Comparison of ENCODE assay signal across 9 mouse cellular contexts in the genomic region with DNA sequence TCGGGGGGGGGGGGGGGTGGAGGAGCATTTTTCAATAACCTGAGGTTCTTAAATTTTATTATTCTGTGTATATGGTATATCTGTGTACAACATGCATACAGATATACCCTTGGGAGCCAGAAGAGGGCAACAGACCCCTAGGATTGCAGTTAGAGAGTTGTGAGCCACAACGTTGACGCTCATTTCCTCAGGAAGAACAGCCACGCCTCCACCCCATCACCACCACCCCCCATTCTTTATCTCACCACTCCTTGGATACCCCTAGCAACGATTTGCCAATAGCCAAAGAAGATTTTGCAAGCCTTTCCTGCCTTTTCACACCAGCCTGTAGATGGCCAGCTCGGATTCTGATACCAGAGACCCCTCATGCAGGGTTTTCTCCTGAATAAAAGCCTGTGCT. TPM values are rescaled to one million over a fixed set of nuclear protein-coding genes. Genes with fewer than 3 reads are reported as not detected.
DNase-seq lines count a peak whose midpoint lies in the region; ATAC-seq and TF ChIP-seq lines count a peak whose summit lies in the region.
"Had no signal": no experiment of that assay in that cellular context is flagged by ENCODE, and none has a peak within 500 bp of the region (broad histone marks: within the 10 kb centered on the region; RNA-seq: fewer than 3 reads in every experiment).

No protein-coding gene starts in this region.

- no peaks in the 10 kb centered on the region for H3K36me3 ChIP-seq in limb, embryonic 11.5 days (ENCODE audit: control insufficient read depth, insufficient read depth, low read length)
- H3K36me3 ChIP-seq in limb, embryonic 10.5 days = no peaks in the 10 kb centered on the region
- H3K36me3 ChIP-seq in forebrain, postnatal 0 days (ENCODE audit: insufficient read depth) = no peaks in the 10 kb centered on the region
- no peaks in the 10 kb centered on the region for H3K36me3 ChIP-seq in midbrain, embryonic 16.5 days (ENCODE audit: control insufficient read depth, insufficient read depth, low read length)

- 8% methylated on average over 6 of the region's 6 CpGs for WGBS in limb, embryonic 11.5 days
- WGBS in limb, embryonic 10.5 days = 11% methylated on average over 6 of the region's 6 CpGs
- WGBS in forebrain, postnatal 0 days = 2% methylated on average over 6 of the region's 6 CpGs
- 3% methylated on average over 6 of the region's 6 CpGs for WGBS in midbrain, embryonic 16.5 days

- no peak for ATAC-seq in limb, embryonic 11.5 days (ENCODE audit: insufficient number of reproducible peaks, low FRiP score, low TSS enrichment, low read depth)
- ATAC-seq in forebrain, postnatal 0 days = peak; percentile 93
- peak; percentile 42; the same call in 1 of the 2 replicates for ATAC-seq in midbrain, embryonic 16.5 days
- no peak for ATAC-seq in inflammation-experienced regulatory T-cells, adult 6 months

- peak; percentile 26 for DNase-seq in limb, embryonic 11.5 days (ENCODE audit: low spot score)
- no peak for DNase-seq in limb, embryonic 10.5 days (ENCODE audit: low spot score)
- peak; percentile 96 for DNase-seq in R1 (ENCODE audit: low read depth, low spot score)
- peak; percentile 64 for DNase-seq in forebrain, postnatal 0 days
- no peak for DNase-seq in testis, postnatal 14 days (ENCODE audit: low spot score)
- no peak for DNase-seq in cerebellum, postnatal 14 days

- H3K4me3 ChIP-seq in limb, embryonic 11.5 days (ENCODE audit: low read depth, low read length) = no peak overlapping the region
- no peak overlapping the region for H3K4me3 ChIP-seq in limb, embryonic 10.5 days
- H3K4me3 ChIP-seq in forebrain, postnatal 0 days (ENCODE audit: low read depth, low read length) = no peak overlapping the region
- no peak overlapping the region for H3K4me3 ChIP-seq in midbrain, embryonic 16.5 days (ENCODE audit: low read depth, low read length)

- H3K9ac ChIP-seq in limb, embryonic 11.5 days (ENCODE audit: low read length) = no peak overlapping the region
- no peak overlapping the region for H3K9ac ChIP-seq in forebrain, postnatal 0 days
- H3K9ac ChIP-seq in midbrain, embryonic 16.5 days (ENCODE audit: low read depth, low read length) = no peak overlapping the region

- H3K4me2 ChIP-seq in limb, embryonic 11.5 days (ENCODE audit: low read depth, severe bottlenecking) = no peak overlapping the region
- H3K4me2 ChIP-seq in forebrain, postnatal 0 days (ENCODE audit: low read depth) = no peak overlapping the region
- H3K4me2 ChIP-seq in midbrain, embryonic 16.5 days (ENCODE audit: low read length) = no peak overlapping the region

- peak; percentile 47; the same call in 1 of the 2 replicates for TF ChIP-seq CTCF in forebrain, postnatal 0 days (IDR thresholded peaks at IDR 0.05; ENCODE audit: low read depth)

- no peaks in the 10 kb centered on the region for H3K27me3 ChIP-seq in limb, embryonic 11.5 days (ENCODE audit: control insufficient read depth, insufficient read depth, low read length)
- H3K27me3 ChIP-seq in limb, embryonic 10.5 days (ENCODE audit: low read depth, poor library complexity, severe bottlenecking) = no peaks in the 10 kb centered on the region
- no peaks in the 10 kb centered on the region for H3K27me3 ChIP-seq in forebrain, postnatal 0 days (ENCODE audit: insufficient read depth, low read length)
- H3K27me3 ChIP-seq in midbrain, embryonic 16.5 days (ENCODE audit: control insufficient read depth, insufficient read depth, low read depth, low read length) = no peaks in the 10 kb centered on the region; the same call in 1 of the 2 replicates

- no peaks in the 10 kb centered on the region for H3K4me1 ChIP-seq in limb, embryonic 11.5 days (ENCODE audit: control insufficient read depth, insufficient read depth, low read length)
- peaks cover 9% of the 10 kb centered on the region; the same call in 1 of the 2 replicates for H3K4me1 ChIP-seq in limb, embryonic 10.5 days
- H3K4me1 ChIP-seq in forebrain, postnatal 0 days (ENCODE audit: insufficient read depth) = 0 out of 2 replicates have a peak, but pooled peaks cover 6% of the 10 kb centered on the region
- H3K4me1 ChIP-seq in midbrain, embryonic 16.5 days (ENCODE audit: control insufficient read depth, insufficient read depth, low read length) = no peaks in the 10 kb centered on the region; the same call in 1 of the 2 replicates

- no peaks in the 10 kb centered on the region for H3K9me3 ChIP-seq in limb, embryonic 11.5 days (ENCODE audit: control insufficient read depth, low read length)
- H3K9me3 ChIP-seq in limb, embryonic 10.5 days (replicated peaks) = no peaks in the 10 kb centered on the region
- no peaks in the 10 kb centered on the region for H3K9me3 ChIP-seq in forebrain, postnatal 0 days (ENCODE audit: low read length)
- H3K9me3 ChIP-seq in midbrain, embryonic 16.5 days (replicated peaks; ENCODE audit: control insufficient read depth, low read length, poor library complexity, severe bottlenecking) = no peaks in the 10 kb centered on the region

- no peak overlapping the region for H3K27ac ChIP-seq in limb, embryonic 11.5 days (replicated peaks; ENCODE audit: low read depth, low read length)
- no peak overlapping the region for H3K27ac ChIP-seq in limb, embryonic 10.5 days
- no peak overlapping the region for H3K27ac ChIP-seq in forebrain, postnatal 0 days (ENCODE audit: low read depth, low read length)
- H3K27ac ChIP-seq in midbrain, embryonic 16.5 days (ENCODE audit: low read length) = no peak overlapping the region

RNA-seq across cellular contexts. Expression of gene Gm9844, which starts 16.3 kb away (rescaled TPM):
- polyA plus RNA-seq in limb, embryonic 11.5 days (2014; fragmentation: Nextera tagmentation; extraction: Ambion mirVana) = 20.0 and 22.1 TPM in 2 replicates
- 15.1 and 17.8 TPM in 2 replicates for polyA plus RNA-seq in limb, embryonic 10.5 days (2016; fragmentation: Nextera tagmentation; extraction: Ambion mirVana)
- total RNA-seq in forebrain, postnatal 0 days (2014; rRNA removed) = 26.5 and 99.9 TPM in 2 replicates
- 35.2 and 38.2 TPM in 2 replicates for polyA plus RNA-seq in forebrain, postnatal 0 days (2015; fragmentation: Nextera tagmentation; extraction: Ambion mirVana)
- 27.8 and 28.6 TPM in 2 replicates for polyA plus RNA-seq in midbrain, embryonic 16.5 days (2015; fragmentation: Nextera tagmentation; extraction: Ambion mirVana)
- polyA plus RNA-seq in inflammation-experienced regulatory T-cells, adult 6 months (2017; shearing (Covaris generic)) = 10 to 100 TPM; 14.1 to 61.2 (median 46.0) TPM

RNA-seq across cellular contexts. Expression of gene Lypd4, which starts 24.0 kb away (rescaled TPM):
- polyA plus RNA-seq in limb, embryonic 11.5 days (2014; fragmentation: Nextera tagmentation; extraction: Ambion mirVana) = not detected in 2 replicates
- polyA plus RNA-seq in limb, embryonic 10.5 days (2016; fragmentation: Nextera tagmentation; extraction: Ambion mirVana) = not detected in 2 replicates
- total RNA-seq in forebrain, postnatal 0 days (2014; rRNA removed) = not detected in 2 replicates
- not detected in 2 replicates for polyA plus RNA-seq in forebrain, postnatal 0 days (2015; fragmentation: Nextera tagmentation; extraction: Ambion mirVana)
- 0.26 TPM in 1 of 2 replicates, not detected in the other for polyA plus RNA-seq in midbrain, embryonic 16.5 days (2015; fragmentation: Nextera tagmentation; extraction: Ambion mirVana)
- not detected for polyA plus RNA-seq in inflammation-experienced regulatory T-cells, adult 6 months (2017; shearing (Covaris generic))
- polyA plus RNA-seq: urinary bladder, adult 2 months had no signal

RNA-seq across cellular contexts. Expression of gene Dmrtc2, which starts 24.1 kb away (rescaled TPM):
- polyA plus RNA-seq in limb, embryonic 11.5 days (2014; fragmentation: Nextera tagmentation; extraction: Ambion mirVana) = 0.11 TPM in 1 of 2 replicates, not detected in the other
- polyA plus RNA-seq in limb, embryonic 10.5 days (2016; fragmentation: Nextera tagmentation; extraction: Ambion mirVana) = not detected in 2 replicates
- 0.08 TPM in 1 of 2 replicates, not detected in the other for total RNA-seq in forebrain, postnatal 0 days (2014; rRNA removed)
- 0.23 and 0.28 TPM in 2 replicates for polyA plus RNA-seq in forebrain, postnatal 0 days (2015; fragmentation: Nextera tagmentation; extraction: Ambion mirVana)
- polyA plus RNA-seq in midbrain, embryonic 16.5 days (2015; fragmentation: Nextera tagmentation; extraction: Ambion mirVana) = 0.25 TPM in 1 of 2 replicates, not detected in the other
- polyA plus RNA-seq in inflammation-experienced regulatory T-cells, adult 6 months (2017; shearing (Covaris generic)) = not detected
- polyA plus RNA-seq: urinary bladder, adult 2 months had no signal

RNA-seq across cellular contexts. Expression of gene Rps19, which starts 38.5 kb away (rescaled TPM):
- 2,245 and 2,332 TPM in 2 replicates for polyA plus RNA-seq in limb, embryonic 11.5 days (2014; fragmentation: Nextera tagmentation; extraction: Ambion mirVana)
- 2,143 and 2,281 TPM in 2 replicates for polyA plus RNA-seq in limb, embryonic 10.5 days (2016; fragmentation: Nextera tagmentation; extraction: Ambion mirVana)
- total RNA-seq in forebrain, postnatal 0 days (2014; rRNA removed) = 581 and 723 TPM in 2 replicates
- polyA plus RNA-seq in forebrain, postnatal 0 days (2015; fragmentation: Nextera tagmentation; extraction: Ambion mirVana) = 1,350 and 1,888 TPM in 2 replicates
- 968 and 1,058 TPM in 2 replicates for polyA plus RNA-seq in midbrain, embryonic 16.5 days (2015; fragmentation: Nextera tagmentation; extraction: Ambion mirVana)
- over 10,000 TPM in 2 of 3 experiments, 1,000 to 10,000 TPM in 1; 7,402 to 12,964 (median 12,716) TPM for polyA plus RNA-seq in inflammation-experienced regulatory T-cells, adult 6 months (2017; shearing (Covaris generic))

RNA-seq across cellular contexts. Expression of gene Cd79a, which starts 51.5 kb away (rescaled TPM):
- polyA plus RNA-seq in limb, embryonic 11.5 days (2014; fragmentation: Nextera tagmentation; extraction: Ambion mirVana) = 0.30 and 0.56 TPM in 2 replicates
- polyA plus RNA-seq in limb, embryonic 10.5 days (2016; fragmentation: Nextera tagmentation; extraction: Ambion mirVana) = 0.31 and 0.36 TPM in 2 replicates
- total RNA-seq in forebrain, postnatal 0 days (2014; rRNA removed) = 0.15 and 0.33 TPM in 2 replicates
- polyA plus RNA-seq in forebrain, postnatal 0 days (2015; fragmentation: Nextera tagmentation; extraction: Ambion mirVana) = 0.47 and 0.54 TPM in 2 replicates
- polyA plus RNA-seq in midbrain, embryonic 16.5 days (2015; fragmentation: Nextera tagmentation; extraction: Ambion mirVana) = 0.29 and 0.47 TPM in 2 replicates
- 10 to 100 TPM in 2 of 3 experiments, 1 to 10 TPM in 1; 2.2 to 13.5 (median 10.8) TPM for polyA plus RNA-seq in inflammation-experienced regulatory T-cells, adult 6 months (2017; shearing (Covaris generic))

Comparison
In these comparisons a context has a peak if more than half of its experiments do, and no peak if none do; other contexts are left out.
1. DNase-seq: peak in limb, embryonic 11.5 days (single experiment), R1 (single experiment) and forebrain, postnatal 0 days (single experiment); none in limb, embryonic 10.5 days (single experiment), testis, postnatal 14 days (single experiment) and cerebellum, postnatal 14 days (0 of 2).
2. ATAC-seq: peak in forebrain, postnatal 0 days (single experiment) and midbrain, embryonic 16.5 days (single experiment); none in limb, embryonic 11.5 days (single experiment) and inflammation-experienced regulatory T-cells, adult 6 months (single experiment).